Mouse (Mus musculus) stomach, postnatal 0 days (tissue): ENCODE measurements at regions not wholly inside any gene's neighbourhood (a gene's known extent, or its start where the extent isn't known, plus 50 kb on each side); places are given as distances from the start of the nearest gene placed in this dataset.

Experiments used
- CTCF ChIP-seq: IDR thresholded peaks from 2 replicates; pipeline ENCODE4 v1.5.1; 2016; ENCODE audit warnings: antibody characterized with exemption, low read depth, mild to moderate bottlenecking, moderate library complexity
- EP300 ChIP-seq: optimal IDR thresholded peaks from 2 replicates; pipeline ENCODE3; 2016; ENCODE audit warnings: antibody characterized with exemption

DNA sequence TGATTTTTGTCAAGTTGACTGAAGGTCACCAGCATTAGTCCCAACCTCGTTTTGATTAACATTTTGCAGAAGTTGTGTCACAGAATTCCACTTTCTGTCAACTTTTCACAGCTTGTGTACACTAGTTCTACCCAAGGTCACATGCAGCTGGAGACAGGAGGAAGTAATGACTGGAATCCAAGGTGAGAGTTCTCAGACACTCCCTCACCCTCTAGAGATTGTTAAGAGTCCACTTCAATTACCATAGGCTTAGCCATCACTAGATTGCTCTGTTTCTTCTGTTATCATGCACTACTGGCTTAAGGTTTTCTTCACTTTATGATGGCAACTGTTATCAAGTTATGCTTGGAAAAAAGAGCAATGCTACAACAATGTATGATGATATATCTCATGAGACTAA, 379.0 kb downstream of the Samd5 start:
- TF ChIP-seq EP300 (no peak), CTCF (no peak)
